Mouse (Mus musculus) lung, postnatal 0 days (tissue): ENCODE measurements around the gene Gm6899.

Source experiments
- CTCF ChIP-seq: IDR thresholded peaks from 2 replicates; pipeline ENCODE4 v1.5.1; 2016; ENCODE audit warnings: antibody characterized with exemption, mild to moderate bottlenecking
- EP300 ChIP-seq: IDR thresholded peaks from 2 replicates; pipeline ENCODE4 v1.6.1; 2016; ENCODE audit warnings: antibody characterized with exemption, mild to moderate bottlenecking, control low read depth

DNA sequence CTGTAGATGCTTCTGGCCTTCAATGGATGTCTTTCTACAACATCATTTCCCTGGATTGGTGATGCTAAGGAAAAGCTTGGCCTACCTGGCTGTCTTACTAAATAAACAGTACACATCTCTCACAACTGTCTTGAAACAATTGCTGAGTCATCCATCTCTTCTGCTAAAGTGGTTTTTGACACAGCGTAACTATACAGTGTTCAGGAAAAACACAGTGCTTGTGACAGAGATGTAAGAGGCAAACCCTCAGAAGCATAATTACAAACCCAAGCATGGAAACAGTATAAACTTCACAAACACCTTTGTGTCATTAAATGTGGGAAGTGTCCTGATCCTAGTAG lies 5.9 kb upstream of the Gm6899 start:
- TF ChIP-seq EP300 = no peak
- no peak for TF ChIP-seq CTCF
